Comparison of ENCODE assay signal across 8 mouse cellular contexts in genomic region chr8:129263211-129263927, GRCm38 (mm10). TPM values are rescaled to one million over a fixed set of nuclear protein-coding genes. Genes with fewer than 3 reads are reported as not detected.
A peak's percentile ranks its signal among the peaks of the same experiment; 100 is the strongest.
DNase-seq lines count a peak whose midpoint lies in the region; ATAC-seq lines count a peak whose summit lies in the region.
"Not testable (repeated sequence)": the region's sequence is repeated elsewhere in the genome, so short reads cannot be mapped to it uniquely, and the experiment has no call there.

No protein-coding gene starts in this region.

- peak overlapping the region; percentile 57 for H3K4me3 ChIP-seq in hindbrain, embryonic 16.5 days (ENCODE audit: low read length)

- WGBS in hindbrain, embryonic 16.5 days: 1% methylated on average over 22 of the region's 24 CpGs

- H3K27me3 ChIP-seq in hindbrain, embryonic 16.5 days (replicated peaks; ENCODE audit: control insufficient read depth, insufficient read depth, low read length): not testable (repeated sequence)

- H3K4me1 ChIP-seq in hindbrain, embryonic 16.5 days (ENCODE audit: control insufficient read depth, insufficient read depth, low read depth, low read length): not testable (repeated sequence)

- peak overlapping the region; percentile 87 for H3K4me2 ChIP-seq in hindbrain, embryonic 16.5 days (ENCODE audit: low read length)

- H3K27ac ChIP-seq in hindbrain, embryonic 16.5 days (ENCODE audit: low read depth, low read length): peak overlapping the region; percentile 74

- ATAC-seq in hindbrain, embryonic 16.5 days: peak; percentile 100

- peak overlapping the region; percentile 67 for H3K9ac ChIP-seq in hindbrain, embryonic 16.5 days (ENCODE audit: low read depth, low read length)

- H3K9me3 ChIP-seq in hindbrain, embryonic 16.5 days (ENCODE audit: control insufficient read depth, low read length): peaks cover 13% of the 10 kb centered on the region

- not testable (repeated sequence) for H3K36me3 ChIP-seq in hindbrain, embryonic 16.5 days (ENCODE audit: control insufficient read depth, insufficient read depth, low read length)

- peak; percentile 47 for DNase-seq in WW6 (ENCODE audit: low read depth, low spot score)
- DNase-seq in cerebellum, postnatal 4 days (ENCODE audit: low spot score in 2 of 2): peak; percentile 42 to 68
- DNase-seq in gastrocnemius, adult 18-20 months (ENCODE audit: low spot score): peak; percentile 68
- peak; percentile 73 to 86 for DNase-seq in left cerebral cortex, adult 18-20 months (ENCODE audit: low spot score in 2 of 2)
- DNase-seq in lung, postnatal 4 days: peak; percentile 85
- peak; percentile 9 for DNase-seq in retina, postnatal 7 days (ENCODE audit: low read depth, low spot score)
- peak; percentile 65 to 68 for DNase-seq in urinary bladder, adult 18-20 months (ENCODE audit: low spot score in 2 of 2)

RNA-seq across cellular contexts. Expression of gene 2610044O15Rik8, which starts 29.2 kb away (rescaled TPM):
- 10 to 100 TPM; 19.3 to 19.7 TPM for total RNA-seq in gastrocnemius, adult 18-20 months (2021)
- 23.1 and 26.4 TPM in 2 replicates for polyA plus RNA-seq in hindbrain, embryonic 16.5 days (2015; fragmentation: Nextera tagmentation; extraction: Ambion mirVana)
- total RNA-seq in left cerebral cortex, adult 18-20 months (2021): 10 to 100 TPM; 22.5 to 23.5 TPM

Comparison
In these comparisons a context has a peak if more than half of its experiments do, and no peak if none do; other contexts are left out.
1. Peak in every context shown above with its lines: DNase-seq, ATAC-seq, H3K4me3 ChIP-seq and H3K27ac ChIP-seq.
2. DNase-seq: peak in every context shown above with its lines; median percentile 85 in lung, postnatal 4 days; 80 in left cerebral cortex, adult 18-20 months; 68 in gastrocnemius, adult 18-20 months; 66 in urinary bladder, adult 18-20 months; 55 in cerebellum, postnatal 4 days; 47 in WW6; 9 in retina, postnatal 7 days.